Mouse (Mus musculus) E14TG2a.4 (cell line): ENCODE results near the gene Ptpn6.

ENCODE experiments used
- CTCF ChIP-seq: conservative IDR thresholded peaks from 2 replicates; pipeline ENCODE4 v1.5.1; 2014; ENCODE audit warnings: low read length
- NANOG ChIP-seq: IDR thresholded peaks from 2 replicates; pipeline ENCODE4 v1.6.1; 2014; ENCODE audit warnings: borderline replicate concordance, low read length, mixed read lengths

DNA sequence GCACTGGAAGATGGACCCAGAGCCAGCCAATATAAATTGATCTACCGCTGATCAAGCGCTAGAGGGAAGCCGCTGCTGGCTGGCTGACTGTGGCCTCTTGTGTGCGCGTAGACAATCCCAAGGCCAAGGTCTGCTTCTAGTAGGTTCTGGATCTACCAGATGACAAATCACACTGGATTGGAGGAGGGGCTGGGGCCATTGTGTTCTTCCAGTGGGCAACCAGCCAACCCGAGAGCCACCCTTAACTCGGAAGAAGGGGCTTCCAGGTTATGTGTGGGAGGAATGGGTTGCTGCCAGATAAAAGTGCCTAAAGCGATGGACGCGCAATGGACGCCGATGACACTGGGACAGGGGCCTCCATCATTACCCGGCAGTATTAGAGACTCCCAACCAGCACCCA, 20.5 kb downstream of the Ptpn6 start:
- no peak for TF ChIP-seq CTCF
- no peak for TF ChIP-seq NANOG
